Mouse (Mus musculus): Measurements from ENCODE around the gene Wee2. TPM values are rescaled to one million over a fixed set of nuclear protein-coding genes. Genes with fewer than 3 reads are reported as not detected.
A peak's percentile ranks its signal among the peaks of the same experiment; 100 is the strongest.

The Wee2 gene
- polyA plus RNA-seq, 1 experiment from 2014 or later, result not detected

GRCm38 (mm10) chr6:40427441-40427840 is 11.4 kb upstream of the Wee2 start:
- no peak overlapping the region for H3K9ac ChIP-seq
- WGBS, result 80% methylated on average over 7 of the region's 7 CpGs
- H3K4me1 ChIP-seq, result peaks cover 7% of the 10 kb centered on the region; the same call in 1 of the 2 replicates
- H3K27ac ChIP-seq, result no peak overlapping the region
- no peaks in the 10 kb centered on the region for H3K27me3 ChIP-seq
- no peak overlapping the region for H3K4me2 ChIP-seq (replicated peaks)
- no peak overlapping the region for H3K4me3 ChIP-seq
- H3K9me3 ChIP-seq, result no peaks in the 10 kb centered on the region
- H3K36me3 ChIP-seq, result no peaks in the 10 kb centered on the region
- ATAC-seq (ENCODE audit: low FRiP score, low read depth), result no peak

GRCm38 (mm10) chr6:40428696-40429095 is 10.2 kb upstream of the Wee2 start:
- WGBS, result 76% methylated on average over 3 of the region's 3 CpGs
- H3K4me1 ChIP-seq, result peaks cover 11% of the 10 kb centered on the region; the same call in 1 of the 2 replicates
- H3K4me3 ChIP-seq, result no peak overlapping the region
- no peak for ATAC-seq (ENCODE audit: low FRiP score, low read depth)
- H3K9me3 ChIP-seq, result no peaks in the 10 kb centered on the region
- no peak overlapping the region for H3K4me2 ChIP-seq (replicated peaks)
- no peaks in the 10 kb centered on the region for H3K27me3 ChIP-seq
- no peak overlapping the region for H3K27ac ChIP-seq
- H3K9ac ChIP-seq, result no peak overlapping the region
- no peaks in the 10 kb centered on the region for H3K36me3 ChIP-seq

- ATAC-seq (ENCODE audit: low FRiP score, low read depth), result no peak
- 85% methylated on average over 4 of the region's 4 CpGs for WGBS
- Histone ChIP-seq H3K4me3 (no peak overlapping the region), H3K36me3 (no peaks in the 10 kb centered on the region), H3K27ac (no peak overlapping the region), H3K27me3 (no peaks in the 10 kb centered on the region), H3K9ac (no peak overlapping the region), H3K4me2 (replicated peaks) (no peak overlapping the region), H3K4me1 (peaks cover 17% of the 10 kb centered on the region), H3K9me3 (no peaks in the 10 kb centered on the region)
Observed at GRCm38 (mm10) chr6:40429521-40429931, 9.4 kb upstream of the Wee2 start.

- no peaks in the 10 kb centered on the region for H3K9me3 ChIP-seq
- no peaks in the 10 kb centered on the region for H3K36me3 ChIP-seq
- no peak overlapping the region for H3K27ac ChIP-seq
- H3K4me2 ChIP-seq (replicated peaks), result no peak overlapping the region
- H3K4me1 ChIP-seq, result peaks cover 22% of the 10 kb centered on the region
- no peak for ATAC-seq (ENCODE audit: low FRiP score, low read depth)
- H3K9ac ChIP-seq, result no peak overlapping the region
- H3K27me3 ChIP-seq, result no peaks in the 10 kb centered on the region
- H3K4me3 ChIP-seq, result no peak overlapping the region
- WGBS, result 91% methylated on average over 3 of the region's 3 CpGs
Observed at GRCm38 (mm10) chr6:40430251-40430650, 8.6 kb upstream of the Wee2 start.

- Histone ChIP-seq H3K27ac (no peak overlapping the region), H3K4me2 (replicated peaks) (no peak overlapping the region), H3K36me3 (no peaks in the 10 kb centered on the region), H3K9me3 (no peaks in the 10 kb centered on the region), H3K9ac (no peak overlapping the region), H3K4me3 (no peak overlapping the region), H3K27me3 (no peaks in the 10 kb centered on the region), H3K4me1 (peaks cover 22% of the 10 kb centered on the region)
- 66% methylated on average over 3 of the region's 3 CpGs for WGBS
- ATAC-seq (ENCODE audit: low FRiP score, low read depth), result no peak
Observed at GRCm38 (mm10) chr6:40430878-40431277, 8.0 kb upstream of the Wee2 start.

- Histone ChIP-seq H3K4me2 (replicated peaks) (no peak overlapping the region), H3K4me3 (no peak overlapping the region), H3K27me3 (no peaks in the 10 kb centered on the region), H3K36me3 (no peaks in the 10 kb centered on the region), H3K9me3 (no peaks in the 10 kb centered on the region), H3K27ac (no peak overlapping the region), H3K4me1 (peaks cover 22% of the 10 kb centered on the region), H3K9ac (no peak overlapping the region)
- WGBS, result 60% methylated on average over 4 of the region's 4 CpGs
- ATAC-seq (ENCODE audit: low FRiP score, low read depth), result no peak
Observed at GRCm38 (mm10) chr6:40431356-40431755, 7.5 kb upstream of the Wee2 start.

GRCm38 (mm10) chr6:40431812-40432211 is 7.1 kb upstream of the Wee2 start:
- ATAC-seq (ENCODE audit: low FRiP score, low read depth), result no peak
- no peaks in the 10 kb centered on the region for H3K36me3 ChIP-seq
- H3K27ac ChIP-seq, result no peak overlapping the region
- H3K9ac ChIP-seq, result no peak overlapping the region
- H3K9me3 ChIP-seq, result no peaks in the 10 kb centered on the region
- no peak overlapping the region for H3K4me2 ChIP-seq (replicated peaks)
- peaks cover 22% of the 10 kb centered on the region for H3K4me1 ChIP-seq
- no peaks in the 10 kb centered on the region for H3K27me3 ChIP-seq
- no peak overlapping the region for H3K4me3 ChIP-seq

GRCm38 (mm10) chr6:40432346-40433275 is 6.3 kb upstream of the Wee2 start:
- Histone ChIP-seq H3K9me3 (no peaks in the 10 kb centered on the region), H3K27ac (no peak overlapping the region), H3K9ac (no peak overlapping the region), H3K27me3 (peaks cover 2% of the 10 kb centered on the region; the same call in 1 of the 2 replicates), H3K4me1 (peaks cover 22% of the 10 kb centered on the region), H3K4me2 (replicated peaks) (no peak overlapping the region), H3K36me3 (no peaks in the 10 kb centered on the region), H3K4me3 (no peak overlapping the region)
- WGBS, result 86% methylated on average over 17 of the region's 17 CpGs
- no peak for ATAC-seq (ENCODE audit: low FRiP score, low read depth)

- Histone ChIP-seq H3K9ac (peak overlapping the region; percentile 86), H3K36me3 (no peaks in the 10 kb centered on the region), H3K27me3 (peaks cover 18% of the 10 kb centered on the region), H3K4me2 (replicated peaks) (peak overlapping the region; percentile 89), H3K27ac (no peak overlapping the region), H3K9me3 (no peaks in the 10 kb centered on the region), H3K4me1 (peaks cover 22% of the 10 kb centered on the region), H3K4me3 (peak overlapping the region; percentile 78)
- 9% methylated on average over 7 of the region's 7 CpGs for WGBS
- no peak for ATAC-seq (ENCODE audit: low FRiP score, low read depth)
Observed at GRCm38 (mm10) chr6:40434697-40435096, 4.2 kb upstream of the Wee2 start.

- WGBS, result under 1% methylated on average over 69 of the region's 72 CpGs
- H3K27ac ChIP-seq, result peak overlapping the region; percentile 39; the same call in 1 of the 2 replicates
Observed at GRCm38 (mm10) chr6:40435151-40436046, 3.5 kb upstream of the Wee2 start.

GRCm38 (mm10) chr6:40436047-40436483 is 2.8 kb upstream of the Wee2 start, which contains the start of gene E330009J07Rik:
Gene E330009J07Rik, minus strand, starts transcription at chr6:40436135.
- H3K36me3 ChIP-seq, result no peaks in the 10 kb centered on the region
- H3K4me3 ChIP-seq, result peak within 1 kb of the TSS; percentile 78
- H3K4me1 ChIP-seq, result peaks cover 18% of the 10 kb centered on the region
- no peaks in the 10 kb centered on the region for H3K9me3 ChIP-seq
- under 1% methylated on average over 32 of the region's 38 CpGs for WGBS
- peak within 1 kb of the TSS; percentile 39; the same call in 1 of the 2 replicates for H3K27ac ChIP-seq
- peaks cover 28% of the 10 kb centered on the region for H3K27me3 ChIP-seq
- ATAC-seq (ENCODE audit: low FRiP score, low read depth), result peak; percentile 92
- H3K9ac ChIP-seq, result peak within 1 kb of the TSS; percentile 86
- peak within 1 kb of the TSS; percentile 89 for H3K4me2 ChIP-seq (replicated peaks)

More at GRCm38 (mm10) chr6:40435151-40436046, 3.5 kb upstream of the Wee2 start:
- Histone ChIP-seq H3K36me3 (no peaks in the 10 kb centered on the region), H3K4me3 (peak overlapping the region; percentile 78), H3K4me1 (peaks cover 22% of the 10 kb centered on the region), H3K9me3 (no peaks in the 10 kb centered on the region), H3K4me2 (replicated peaks) (peak overlapping the region; percentile 89), H3K9ac (peak overlapping the region; percentile 86), H3K27me3 (peaks cover 24% of the 10 kb centered on the region)
- peak; percentile 73 for ATAC-seq (ENCODE audit: low FRiP score, low read depth)

GRCm38 (mm10) chr6:40439731-40440130 is 843 bp downstream of the Wee2 start:
- Histone ChIP-seq H3K9ac (no peak overlapping the region), H3K4me1 (peaks cover 2% of the 10 kb centered on the region), H3K4me3 (no peak overlapping the region), H3K4me2 (replicated peaks) (no peak overlapping the region), H3K27me3 (peaks cover 40% of the 10 kb centered on the region), H3K9me3 (no peaks in the 10 kb centered on the region), H3K27ac (no peak overlapping the region), H3K36me3 (no peaks in the 10 kb centered on the region)
- 36% methylated on average over 12 of the region's 12 CpGs for WGBS
- no peak for ATAC-seq (ENCODE audit: low FRiP score, low read depth)

Data from limb, embryonic 13.5 days (tissue).